Mouse (Mus musculus): Measurements from ENCODE around the gene Anxa10.

The Anxa10 gene

DNA sequence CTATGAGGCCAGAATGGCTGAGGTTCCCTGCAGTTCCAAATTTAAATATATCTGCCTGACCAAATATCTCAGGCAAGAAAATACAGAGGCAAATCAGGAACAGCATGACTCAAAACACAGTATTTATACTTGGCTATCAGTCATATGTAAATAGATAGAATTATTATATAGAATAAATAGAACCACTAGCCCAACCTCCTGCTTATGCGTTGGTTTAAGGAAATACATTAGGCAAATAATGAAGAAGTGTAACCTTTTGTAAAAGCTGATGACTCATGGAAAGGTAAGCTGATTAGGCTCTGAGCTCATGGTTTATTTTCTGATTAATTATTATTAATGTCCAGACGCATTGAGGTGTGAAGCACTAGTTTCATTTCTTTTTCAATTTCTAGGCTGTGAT is at the start of gene Anxa10:
Gene Anxa10 (minus strand): TSS at position 53 of the 400 bp plus-strand sequence.
- no peak for DNase-seq (ENCODE audit: low read depth, low spot score)

DNA sequence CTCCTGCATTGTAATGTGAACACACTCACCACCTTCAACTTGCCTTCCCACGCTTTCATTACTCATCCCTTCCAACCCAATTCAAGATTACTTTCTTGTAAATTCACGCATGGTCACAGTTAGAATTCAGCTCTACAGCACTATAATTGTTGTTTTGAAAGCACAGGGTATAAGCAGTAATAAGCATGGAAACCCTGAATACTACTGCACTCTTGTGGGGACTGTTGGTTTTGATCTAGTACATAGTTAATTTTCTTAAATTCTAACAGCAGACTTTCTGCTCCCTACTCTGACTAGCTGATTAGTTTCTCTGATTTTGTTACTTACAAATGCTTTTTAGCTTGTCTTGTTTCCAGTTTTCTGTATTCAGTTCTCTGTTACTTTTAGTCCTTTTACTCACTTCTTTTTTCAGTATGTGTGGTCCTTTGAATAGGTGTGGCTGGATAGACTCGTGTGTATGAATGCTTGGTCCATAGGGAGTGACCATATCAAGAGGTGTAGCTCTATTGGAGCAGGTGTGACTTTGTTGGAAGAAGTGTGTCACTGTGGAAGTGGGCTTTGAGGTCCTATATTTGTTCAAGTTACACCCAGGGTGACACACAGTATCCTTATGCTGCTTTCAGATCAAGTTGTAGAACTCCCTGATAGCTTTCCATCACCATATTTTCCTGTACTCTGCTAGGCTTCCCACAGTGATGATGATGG is 9.9 kb upstream of the Anxa10 start:
- no peak for DNase-seq (ENCODE audit: low read depth, low spot score)

DNA sequence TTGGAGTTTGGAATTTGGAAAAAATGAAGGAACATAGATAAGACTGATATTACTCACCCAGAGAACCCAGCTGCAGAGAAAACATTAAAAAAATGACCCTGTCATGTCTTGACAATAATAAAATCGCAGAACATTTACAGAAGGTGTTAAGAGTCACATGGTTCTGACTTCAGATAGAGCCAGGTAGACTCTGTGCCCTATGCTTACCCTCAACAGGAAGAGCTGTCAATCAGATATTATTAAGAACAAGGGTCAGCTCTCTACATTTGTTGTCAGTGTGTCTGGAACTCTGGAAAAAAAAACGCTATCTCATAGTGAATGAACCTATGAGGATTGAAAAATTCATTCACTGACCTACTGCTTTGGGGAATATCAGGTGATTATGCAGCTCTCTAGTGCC is 25.7 kb downstream of the Anxa10 start:
- no peak for DNase-seq (ENCODE audit: low read depth, low spot score)

DNA sequence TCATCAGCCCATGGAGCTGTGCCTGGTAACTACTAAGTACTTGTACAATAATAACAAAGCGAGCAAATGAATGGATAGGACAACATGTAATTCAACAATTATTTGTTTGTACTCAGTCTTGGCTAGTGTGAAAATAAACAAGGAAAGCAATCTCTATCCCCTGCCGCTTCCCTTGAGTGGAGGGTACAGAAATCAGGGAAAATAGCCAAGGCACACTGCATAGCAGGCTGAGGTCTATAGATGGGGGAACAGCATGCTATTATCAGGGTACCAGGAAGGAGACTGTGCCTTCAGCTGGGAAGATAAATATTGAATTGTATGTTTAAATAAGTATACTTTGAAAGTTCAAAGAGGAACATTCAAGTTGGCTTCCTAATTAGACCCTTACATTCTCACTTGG is 41.1 kb downstream of the Anxa10 start:
- no peak for DNase-seq (ENCODE audit: low read depth, low spot score)

DNA sequence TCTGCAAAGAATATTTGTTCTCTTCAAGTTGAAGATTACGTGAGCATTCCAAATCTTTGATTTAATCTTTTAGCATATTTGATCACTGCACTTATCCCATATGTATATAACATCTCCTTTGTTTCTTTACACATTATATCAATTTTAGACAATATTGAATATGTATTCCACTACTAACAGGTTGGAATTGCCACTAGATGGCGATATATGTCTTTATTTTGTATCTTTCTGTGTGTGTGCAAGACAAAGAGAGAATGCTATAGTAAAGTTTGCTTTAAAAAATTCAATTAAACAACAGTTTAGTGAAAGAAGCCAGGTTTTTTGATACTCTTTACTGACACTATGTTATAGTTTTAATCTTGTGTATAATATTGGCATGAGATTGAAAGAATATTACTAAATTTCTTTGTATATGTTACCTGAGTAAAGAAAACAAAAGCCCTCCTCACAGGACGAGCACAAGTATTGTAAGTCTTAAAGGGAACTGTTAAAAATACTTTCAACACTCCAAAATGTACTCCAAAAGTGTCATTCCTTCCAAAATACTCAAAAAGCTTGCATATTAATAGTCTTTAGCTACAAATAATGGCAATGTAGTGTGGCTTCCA is 42.7 kb downstream of the Anxa10 start:
- peak; percentile 32 for DNase-seq (ENCODE audit: low read depth, low spot score)

DNA sequence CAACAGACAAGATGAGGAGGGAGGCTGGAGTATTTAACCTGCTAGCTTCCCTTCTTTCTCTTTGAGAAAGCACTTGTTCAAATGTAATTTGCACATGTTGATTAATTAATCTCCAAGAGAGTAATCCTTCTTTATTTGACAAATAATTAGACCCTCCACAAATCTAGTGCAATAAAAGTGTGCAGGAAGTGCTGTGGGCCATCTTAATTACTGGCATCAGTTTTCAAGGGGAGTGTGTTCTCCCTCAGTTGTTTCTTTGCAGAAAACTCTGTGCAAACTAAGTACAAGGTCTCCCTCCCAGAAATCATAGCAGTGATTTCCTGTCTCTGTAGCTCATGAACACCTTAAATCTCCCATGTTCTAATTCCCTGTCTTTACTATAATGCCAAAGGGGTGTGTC is 54.6 kb downstream of the Anxa10 start:
- DNase-seq (ENCODE audit: low read depth, low spot score) = no peak

DNA sequence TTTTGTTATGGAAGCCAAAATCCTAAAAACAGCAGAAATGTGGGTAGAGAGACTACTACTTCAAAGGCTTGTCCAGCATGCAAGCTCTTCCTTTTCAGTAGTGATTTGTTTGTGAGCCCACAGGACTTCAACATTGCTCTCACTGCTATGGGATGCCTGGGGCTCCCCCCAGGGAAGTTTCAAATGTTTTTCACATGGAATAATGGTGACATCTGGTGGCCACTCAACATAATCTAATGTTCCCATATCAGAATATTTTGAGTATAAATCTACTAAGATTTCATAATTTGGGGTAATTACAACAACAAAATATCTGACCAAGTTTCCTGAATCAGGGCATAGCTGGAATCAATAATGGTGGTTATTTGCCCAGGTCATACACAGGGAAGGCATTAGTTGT is 62.6 kb downstream of the Anxa10 start:
- DNase-seq (ENCODE audit: low read depth, low spot score) = peak; percentile 7

DNA sequence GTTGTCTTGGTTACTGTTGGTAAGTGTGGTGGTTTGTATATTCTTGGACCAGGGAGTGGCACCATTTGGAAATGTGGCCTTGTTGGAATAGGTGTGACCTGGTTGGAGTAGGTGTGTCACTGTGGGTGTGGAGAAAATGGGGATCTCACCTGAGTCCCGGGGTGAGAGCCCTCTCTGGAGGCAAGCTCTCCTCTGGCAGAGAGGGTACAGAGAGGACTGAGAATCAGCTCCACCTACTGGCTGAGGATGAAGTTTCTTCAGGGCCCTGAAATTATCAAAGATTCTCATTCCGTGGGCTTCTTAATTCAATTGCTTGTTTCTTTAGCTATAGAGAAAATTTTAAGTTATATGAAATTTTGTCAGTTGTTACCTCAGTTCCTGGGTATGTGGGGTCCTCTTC is 76.1 kb downstream of the Anxa10 start:
- no peak for DNase-seq (ENCODE audit: low read depth, low spot score)

DNA sequence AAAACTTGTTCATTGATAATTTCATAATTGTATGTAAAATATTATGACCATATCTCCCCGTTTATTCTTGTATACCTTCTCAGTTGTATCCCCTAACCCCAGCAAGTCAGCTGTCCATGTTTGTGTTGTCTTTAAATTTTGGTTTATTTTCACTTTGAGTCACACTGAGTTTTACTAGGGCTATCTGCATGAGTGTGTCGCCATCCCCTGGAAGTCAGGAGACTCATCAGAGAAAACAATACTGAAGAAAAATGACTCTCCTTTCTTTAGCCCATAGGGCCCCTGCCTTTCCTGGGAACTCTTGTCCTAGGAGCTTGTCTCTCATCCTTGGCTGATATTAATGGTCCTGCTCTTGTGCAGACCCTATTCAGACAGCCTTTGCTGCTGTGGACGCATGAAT is 88.6 kb downstream of the Anxa10 start:
- DNase-seq (ENCODE audit: low read depth, low spot score) = no peak

DNA sequence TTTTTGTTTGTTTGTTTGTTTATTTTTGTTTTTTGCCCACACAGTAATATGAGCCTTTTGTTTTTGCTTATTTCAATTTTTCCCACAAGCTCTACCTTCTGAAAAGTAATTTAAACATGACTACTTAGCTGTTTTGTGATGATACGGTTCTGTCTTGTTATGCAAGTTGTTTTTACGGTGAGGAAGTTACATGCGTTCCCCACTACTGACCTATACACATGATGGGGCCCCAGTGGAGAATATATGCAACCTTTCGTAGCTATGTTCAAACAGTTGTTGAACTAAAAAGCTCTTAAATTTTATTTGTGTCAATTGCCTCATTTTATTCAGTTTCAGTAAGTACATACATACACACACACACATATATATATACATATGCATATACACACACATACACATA is 108.4 kb downstream of the Anxa10 start:
- no peak for DNase-seq (ENCODE audit: low read depth, low spot score)

DNA sequence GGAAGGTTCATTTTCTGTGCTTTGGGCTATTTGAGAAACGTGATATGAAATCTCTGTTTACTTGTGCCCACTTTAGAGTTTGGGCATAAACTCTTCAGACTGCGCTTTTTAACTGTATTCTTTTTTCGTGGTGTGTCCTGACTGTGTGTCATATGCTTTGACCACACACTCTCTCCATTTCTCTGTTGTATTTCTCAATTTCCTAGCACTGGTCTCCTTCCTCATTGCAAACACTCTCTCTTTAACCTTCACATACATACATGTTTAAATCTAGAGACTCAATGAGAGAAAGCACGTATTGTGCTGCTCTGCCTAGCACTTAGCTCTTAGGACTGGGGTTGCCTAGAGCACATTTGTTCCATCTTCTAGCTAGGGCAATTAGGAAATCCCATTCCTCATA is 108.8 kb downstream of the Anxa10 start:
- no peak for DNase-seq (ENCODE audit: low read depth, low spot score)
